In the genomic region with DNA sequence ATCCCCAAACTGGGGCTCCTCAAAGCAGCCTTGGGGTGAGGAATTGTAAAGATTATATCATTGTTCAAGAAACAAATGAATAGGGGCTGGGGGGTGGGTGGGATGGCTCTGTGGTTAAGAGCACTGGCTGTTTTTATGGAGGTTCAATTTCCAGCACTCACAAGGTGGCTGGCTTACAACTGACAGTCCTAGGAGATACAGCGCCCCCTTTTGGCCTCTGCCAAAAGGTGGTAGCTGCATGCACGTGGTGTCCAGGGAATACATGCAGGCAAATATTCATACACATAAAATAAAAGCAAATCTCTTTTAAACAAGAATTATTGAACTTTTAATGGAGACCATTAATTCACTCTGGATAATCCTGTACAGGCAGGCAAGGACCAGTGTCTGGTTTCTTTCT, we compare ENCODE assay signal across 11 mouse cellular contexts. TPM values are rescaled to one million over a fixed set of nuclear protein-coding genes. Genes with fewer than 3 reads are reported as not detected.
DNase-seq lines count a peak whose midpoint lies in the region; ATAC-seq and TF ChIP-seq lines count a peak whose summit lies in the region.
"Had no signal": no experiment of that assay in that cellular context is flagged by ENCODE, and none has a peak within 500 bp of the region (broad histone marks: within the 10 kb centered on the region; RNA-seq: fewer than 3 reads in every experiment).

No protein-coding gene starts in this region.

- H3K9me3 ChIP-seq in lung, postnatal 0 days (ENCODE audit: low read length) = no peaks in the 10 kb centered on the region
- H3K9me3 ChIP-seq in neural tube, embryonic 14.5 days (ENCODE audit: control insufficient read depth, low read length) = no peaks in the 10 kb centered on the region
- H3K9me3 ChIP-seq: heart, embryonic 10.5 days; limb, embryonic 12.5 days had no signal

- ATAC-seq in lung, postnatal 0 days = no peak
- no peak for ATAC-seq in neural tube, embryonic 14.5 days (ENCODE audit: low read depth)

- H3K9ac ChIP-seq in lung, postnatal 0 days (replicated peaks; ENCODE audit: low read depth) = no peak overlapping the region
- no peak overlapping the region for H3K9ac ChIP-seq in neural tube, embryonic 14.5 days (replicated peaks; ENCODE audit: low read depth, low read length)
- H3K9ac ChIP-seq: limb, embryonic 12.5 days had no signal

- no peaks in the 10 kb centered on the region for H3K4me1 ChIP-seq in lung, postnatal 0 days (ENCODE audit: insufficient read depth, low read depth, low read length)
- peaks cover 3% of the 10 kb centered on the region; the same call in 1 of the 2 replicates for H3K4me1 ChIP-seq in neural tube, embryonic 14.5 days (ENCODE audit: control insufficient read depth, insufficient read depth, low read length)
- H3K4me1 ChIP-seq: megakaryocyte, embryonic 14.5 days had no signal

- DNase-seq in gastrocnemius, adult 2 months = no peak
- no peak for DNase-seq in gastrocnemius, postnatal 25 days
- DNase-seq in lung, postnatal 0 days (ENCODE audit: low spot score) = peak; percentile 9
- DNase-seq in lung, postnatal 25 days (ENCODE audit: low spot score) = no peak
- peak; percentile 57 for DNase-seq in brain, embryonic 14.5 days (ENCODE audit: low read depth)
- DNase-seq in adrenal gland, postnatal 10 days = no peak
- no peak for DNase-seq in left cerebral cortex, postnatal 14 days (ENCODE audit: low spot score in 2 of 2)

- TF ChIP-seq EP300 in lung, postnatal 0 days (IDR thresholded peaks at IDR 0.05) = no peak

- H3K27ac ChIP-seq in gastrocnemius, adult 2 months = no peak overlapping the region
- no peak overlapping the region for H3K27ac ChIP-seq in lung, postnatal 0 days (ENCODE audit: low read length)
- H3K27ac ChIP-seq in neural tube, embryonic 14.5 days (ENCODE audit: low read depth, low read length) = peak overlapping the region; percentile 8; the same call in 1 of the 2 replicates
- H3K27ac ChIP-seq: heart, embryonic 10.5 days; limb, embryonic 12.5 days had no signal

- no peak overlapping the region for H3K4me2 ChIP-seq in lung, postnatal 0 days (replicated peaks; ENCODE audit: low read depth, low read length)
- H3K4me2 ChIP-seq in neural tube, embryonic 14.5 days (ENCODE audit: low read depth, low read length) = no peak overlapping the region
- H3K4me2 ChIP-seq: limb, embryonic 12.5 days had no signal

- H3K27me3 ChIP-seq in lung, postnatal 0 days (replicated peaks; ENCODE audit: insufficient read depth, low read length) = no peaks in the 10 kb centered on the region
- H3K27me3 ChIP-seq in neural tube, embryonic 14.5 days (ENCODE audit: control insufficient read depth, insufficient read depth, low read length) = no peaks in the 10 kb centered on the region
- H3K27me3 ChIP-seq: megakaryocyte, embryonic 14.5 days had no signal

- no peaks in the 10 kb centered on the region for H3K36me3 ChIP-seq in lung, postnatal 0 days (ENCODE audit: insufficient read depth, low read length)
- no peaks in the 10 kb centered on the region for H3K36me3 ChIP-seq in neural tube, embryonic 14.5 days (ENCODE audit: control insufficient read depth, insufficient read depth, low read length)
- H3K36me3 ChIP-seq: heart, embryonic 10.5 days; limb, embryonic 12.5 days had no signal

- intact Hi-C loops in gastrocnemius, adult 2 months (cut with DNase I) = no loop called here
- intact Hi-C loops in left cerebral cortex, postnatal 14 days (cut with DNase I) = no loop called here

- H3K4me3 ChIP-seq in gastrocnemius, adult 2 months = no peak overlapping the region
- H3K4me3 ChIP-seq in lung, postnatal 0 days (ENCODE audit: low read depth, low read length) = no peak overlapping the region
- no peak overlapping the region for H3K4me3 ChIP-seq in neural tube, embryonic 14.5 days (ENCODE audit: low read depth, low read length)
- H3K4me3 ChIP-seq: heart, embryonic 10.5 days; limb, embryonic 12.5 days; megakaryocyte, embryonic 14.5 days had no signal

- WGBS in lung, postnatal 0 days = 35% methylated on average over 2 of the region's 2 CpGs
- WGBS in neural tube, embryonic 14.5 days = 61% methylated on average over 2 of the region's 2 CpGs

- no peak for TF ChIP-seq POLR2A in brain, embryonic 14.5 days (IDR thresholded peaks at IDR 0.05; ENCODE audit: borderline replicate concordance, extremely low read depth, insufficient read depth, insufficient read length, poor library complexity, severe bottlenecking)

- peak; percentile 39 for TF ChIP-seq CTCF in gastrocnemius, adult 2 months (IDR thresholded peaks at IDR 0.05)
- TF ChIP-seq CTCF in lung, postnatal 0 days (IDR thresholded peaks at IDR 0.05) = peak; percentile 52
- TF ChIP-seq CTCF in brain, embryonic 14.5 days (IDR thresholded peaks at IDR 0.05; ENCODE audit: borderline replicate concordance, extremely low read depth, insufficient read depth, insufficient read length) = peak; percentile 35; the same call in 1 of the 2 replicates

RNA-seq across cellular contexts. Expression of a gene that starts 36.0 kb away (rescaled TPM):
- total RNA-seq in gastrocnemius, adult 2 months (2021) = 1 to 10 TPM; 1.5 to 2.3 TPM
- total RNA-seq in gastrocnemius, postnatal 25 days (2021) = 1 to 10 TPM; 1.9 to 2.5 TPM
- polyA plus RNA-seq in lung, postnatal 0 days (2015; fragmentation: Nextera tagmentation; extraction: Ambion mirVana) = 6.0 and 8.6 TPM in 2 replicates
- polyA plus RNA-seq in brain, embryonic 14.5 days (2012; rRNA removed) = 38.3 and 61.2 TPM in 2 replicates
- 17.9 and 20.5 TPM in 2 replicates for polyA plus RNA-seq in neural tube, embryonic 14.5 days (2014; fragmentation: Nextera tagmentation; extraction: Ambion mirVana)
- 10 to 100 TPM; 17.0 to 23.0 TPM for total RNA-seq in adrenal gland, postnatal 10 days (2021)
- total RNA-seq in left cerebral cortex, postnatal 14 days (2021) = 10 to 100 TPM; 77.5 to 81.5 TPM

Comparison
In these comparisons a context has a peak if more than half of its experiments do, and no peak if none do; other contexts are left out.
1. DNase-seq: peak in lung, postnatal 0 days (single experiment) and brain, embryonic 14.5 days (single experiment); none in gastrocnemius, adult 2 months (single experiment), gastrocnemius, postnatal 25 days (single experiment), lung, postnatal 25 days (single experiment), adrenal gland, postnatal 10 days (single experiment) and left cerebral cortex, postnatal 14 days (0 of 2).
2. RNA of a gene that starts 36.0 kb away (total RNA-seq): 77.5 to 81.5 TPM in left cerebral cortex, postnatal 14 days and 17.0 to 23.0 TPM in adrenal gland, postnatal 10 days; 1.9 to 2.5 TPM in gastrocnemius, postnatal 25 days and 1.5 to 2.3 TPM in gastrocnemius, adult 2 months; every median in the first group is over 4 times any median in the second.
3. Peak in every context shown above with its lines, with median percentiles within 50 percentile points of each other: CTCF ChIP-seq.